Mouse (Mus musculus) hindbrain, embryonic 13.5 days (tissue): ENCODE data around the gene Mrps18b. TPM values are rescaled to one million over a fixed set of nuclear protein-coding genes. Genes with fewer than 3 reads are reported as not detected.

ENCODE experiments used
- microRNA counts: library from miRNA; unstranded; fragments of <30 nt; microRNA quantifications from one replicate; lab custom pipeline; 2016
- microRNA-seq: library from miRNA; unstranded; fragments of <30 nt; microRNA quantifications from one replicate; pipeline ENCODE4, GENCODE M21; 2016
- polyA plus RNA-seq: library from polyadenylated mRNA; unstranded; fragments of >200 nt; fragmentation: Nextera tagmentation; extraction: Ambion mirVana; gene quantifications from 2 replicates; pipeline ENCODE4 v1.2.1, GENCODE M21; 2015

Mrps18b gene
- polyA plus RNA-seq, 1 experiment from 2014 or later: 46.8 TPM

MicroRNA genes within 50 kb of the gene (microRNA counts, 519-probe panel; counts per million panel counts)
- microRNA mmu-miR-1894-3p (lab: Ali Mortazavi, UCI): 51.3 counts per million
- microRNA mmu-miR-1894-5p (lab: Ali Mortazavi, UCI): 51.3 counts per million
- 51.3 counts per million for microRNA mmu-miR-877 (lab: Ali Mortazavi, UCI)

Small RNA genes within 50 kb of the gene (microRNA-seq; reads per million reads assigned to microRNA genes)
- gene Gm28033 (1.4 reads per million), gene Mir1894 (not detected), gene Mir877 (126 reads per million, percentile 53 among the genes with 10 or more reads in this experiment)

Other genes with a start within 250 kb of the Mrps18b start
- 11.8 and 14.0 TPM in 2 replicates for gene Vars2, start 248.8 kb downstream of the Mrps18b start, polyA plus RNA-seq
- gene Gtf2h4, start 242.7 kb downstream of the Mrps18b start, polyA plus RNA-seq: 27.6 and 29.2 TPM in 2 replicates
- gene Ddr1, start 211.8 kb downstream of the Mrps18b start, polyA plus RNA-seq: 128 and 140 TPM in 2 replicates
- gene Ier3, start 94.7 kb downstream of the Mrps18b start, polyA plus RNA-seq: 8.2 and 9.2 TPM in 2 replicates
- 75.2 and 78.8 TPM in 2 replicates for gene Flot1, start 93.2 kb downstream of the Mrps18b start, polyA plus RNA-seq
- gene Tubb5, start 78.1 kb downstream of the Mrps18b start, polyA plus RNA-seq: 1,714 and 1,822 TPM in 2 replicates
- 11.0 and 11.3 TPM in 2 replicates for gene Mdc1, start 74.9 kb downstream of the Mrps18b start, polyA plus RNA-seq
- gene Nrm, start 55.1 kb downstream of the Mrps18b start, polyA plus RNA-seq: 26.4 and 26.9 TPM in 2 replicates
- gene Ppp1r18, start 50.8 kb downstream of the Mrps18b start, polyA plus RNA-seq: 26.9 and 30.5 TPM in 2 replicates
- 28.6 and 35.3 TPM in 2 replicates for gene Dhx16, start 36.6 kb downstream of the Mrps18b start, polyA plus RNA-seq
- 45.8 and 48.7 TPM in 2 replicates for gene 2310061I04Rik, start 19.0 kb downstream of the Mrps18b start, polyA plus RNA-seq
- gene Atat1, start 6.3 kb downstream of the Mrps18b start, polyA plus RNA-seq: 434 and 438 TPM in 2 replicates
- gene Ppp1r10, start within 50 bp of the Mrps18b start, polyA plus RNA-seq: 46.0 and 47.2 TPM in 2 replicates
- 96.6 and 103 TPM in 2 replicates for gene Abcf1, start 53.4 kb upstream of the Mrps18b start, polyA plus RNA-seq
- gene Gnl1, start 63.5 kb upstream of the Mrps18b start, polyA plus RNA-seq: 53.6 and 53.7 TPM in 2 replicates
- gene Prr3, start 63.8 kb upstream of the Mrps18b start, polyA plus RNA-seq: 72.8 and 73.5 TPM in 2 replicates
- 8.8 and 9.5 TPM in 2 replicates for gene H2-T24, start 104.2 kb upstream of the Mrps18b start, polyA plus RNA-seq
- 3.2 and 3.3 TPM in 2 replicates for gene H2-T23, start 116.5 kb upstream of the Mrps18b start, polyA plus RNA-seq
- 6.7 and 7.0 TPM in 2 replicates for gene H2-T22, start 126.4 kb upstream of the Mrps18b start, polyA plus RNA-seq
- not detected in 2 replicates for gene Gm6034, start 126.6 kb upstream of the Mrps18b start, polyA plus RNA-seq
- gene Gm11127, start 142.0 kb upstream of the Mrps18b start, polyA plus RNA-seq: not detected in 2 replicates
- not detected in 2 replicates for gene Gm19684, start 205.3 kb upstream of the Mrps18b start, polyA plus RNA-seq
- gene Gm7030, start 213.0 kb upstream of the Mrps18b start, polyA plus RNA-seq: not detected in 2 replicates